Mouse (Mus musculus): Measurements from ENCODE around the gene Klk14.

DNA sequence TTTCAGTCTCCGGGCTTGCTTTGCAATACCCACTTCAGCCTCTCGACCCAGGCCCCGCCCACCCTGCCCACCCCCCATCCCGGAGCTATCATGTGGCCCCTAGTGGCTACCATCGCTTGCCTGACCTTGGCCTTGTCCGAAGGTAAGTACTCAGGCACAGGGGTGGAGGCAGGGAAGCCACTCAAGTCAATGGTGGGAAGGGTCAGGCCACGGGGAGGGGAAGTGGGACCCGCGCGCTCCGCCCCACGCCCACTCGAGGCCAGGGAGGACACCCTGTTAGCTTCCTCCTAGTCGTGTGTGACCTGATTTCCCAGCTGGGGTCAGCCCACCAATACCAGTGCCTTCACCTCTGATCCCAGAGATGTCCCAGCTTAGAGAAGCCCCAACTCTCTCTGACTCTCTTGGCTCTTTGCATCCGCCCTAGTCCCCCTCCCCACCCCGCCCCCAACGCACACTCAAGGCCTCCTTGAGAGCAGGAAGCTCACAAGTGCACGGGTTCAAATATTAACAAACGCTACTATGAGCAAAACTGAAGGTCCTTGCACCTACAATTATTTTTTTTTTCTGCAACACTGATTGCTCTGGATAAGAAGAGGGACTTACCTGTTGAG is 23.6 kb downstream of the Klk14 start:
- TF ChIP-seq POLR2A (IDR thresholded peaks at IDR 0.05; ENCODE audit: insufficient read depth, low read depth, low read length) (no peak), CTCF (IDR thresholded peaks at IDR 0.05; ENCODE audit: insufficient read depth, low read depth, low read length) (no peak)
